Mouse (Mus musculus): ENCODE data around the gene Dhps.

DNA sequence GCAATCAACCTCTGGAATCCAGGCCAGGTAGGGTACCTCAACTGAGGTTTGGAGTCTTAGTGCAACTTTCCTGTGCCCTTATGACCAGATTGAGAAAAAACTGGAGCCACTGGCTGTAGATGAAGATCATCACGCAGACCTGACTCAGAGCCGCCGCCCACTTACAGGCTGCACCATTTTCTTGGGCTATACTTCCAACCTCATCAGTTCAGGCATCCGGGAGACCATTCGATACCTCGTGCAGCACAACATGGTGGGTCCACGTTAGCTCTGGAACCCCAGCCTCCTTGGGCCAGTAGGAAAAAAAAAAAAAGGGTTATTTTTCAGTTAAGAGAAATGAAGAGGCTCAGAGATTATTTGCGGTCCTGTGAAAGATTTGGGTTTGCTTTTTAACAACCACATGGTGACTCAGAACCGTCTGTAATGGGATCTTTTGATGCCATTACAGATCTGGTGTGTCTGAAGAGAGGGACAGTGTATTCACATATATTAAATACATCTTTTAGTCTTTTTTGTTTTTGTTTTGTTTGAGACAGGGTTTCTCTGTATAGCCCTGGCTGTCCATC, 890 bp downstream of the Dhps start:
- TF ChIP-seq CTCF (conservative IDR thresholded peaks at IDR 0.05; ENCODE audit: insufficient read depth, insufficient read length, low read depth, low read length): no peak
- TF ChIP-seq POLR2A (IDR thresholded peaks at IDR 0.05; ENCODE audit: low read depth, low read length): no peak

Data from kidney, adult 2 months (tissue).